Mouse (Mus musculus) intestine, embryonic 14.5 days (tissue): Measurements from ENCODE around the gene Cadm1. TPM values are rescaled to one million over a fixed set of nuclear protein-coding genes. Genes with fewer than 3 reads are reported as not detected.

Source experiments
- ATAC-seq: fragments of 200-750 bp; cut with Nextera tagmentation; replicated peaks from 2 replicates; pipeline ENCODE4 v1.8.0; 2017; ENCODE audit warnings: low read depth, moderate number of reproducible peaks, moderate TSS enrichment, moderate library complexity; ENCODE audit not compliant: low FRiP score, low TSS enrichment
- DNase-seq: peaks from one replicate; pipeline ENCODE4 v3.0.0-alpha.2; 2018; ENCODE audit warnings: low spot score
- H3K27ac ChIP-seq: fragments of 300-500 bp; sonication (generic); 2 replicates; pipeline ENCODE4 v1.5.1; 2014; ENCODE audit warnings: low read depth, mild to moderate bottlenecking, control low read depth
- H3K27me3 ChIP-seq: fragments of 300-500 bp; sonication (generic); replicated peaks from 2 replicates; pipeline ENCODE4 v1.6.1; 2014; ENCODE audit warnings: low read length, control low read depth; ENCODE audit not compliant: control insufficient read depth, insufficient read depth
- H3K36me3 ChIP-seq: fragments of 300-500 bp; sonication (generic); 2 replicates; pipeline ENCODE4 v1.6.1; 2014; ENCODE audit warnings: low read length, control low read depth; ENCODE audit not compliant: control insufficient read depth, insufficient read depth
- H3K4me1 ChIP-seq: fragments of 300-500 bp; sonication (generic); replicated peaks from 2 replicates; pipeline ENCODE4 v1.6.1; 2014; ENCODE audit warnings: low read length, control low read depth, mixed read lengths; ENCODE audit not compliant: control insufficient read depth, insufficient read depth
- H3K4me2 ChIP-seq: fragments of 300-500 bp; sonication (generic); 2 replicates; pipeline ENCODE4 v1.6.1; 2014; ENCODE audit warnings: low read length
- H3K4me3 ChIP-seq: fragments of 300-500 bp; sonication (generic); 2 replicates; pipeline ENCODE4 v1.5.1; 2014; ENCODE audit warnings: low read depth, low read length, control low read depth, mixed read lengths
- H3K9ac ChIP-seq: fragments of 300-500 bp; sonication (generic); 2 replicates; pipeline ENCODE4 v1.6.1; 2014; ENCODE audit warnings: mild to moderate bottlenecking, low read length
- H3K9me3 ChIP-seq: fragments of 300-500 bp; sonication (generic); 2 replicates; pipeline ENCODE4 v1.6.1; 2016; ENCODE audit warnings: low read length, control low read depth; ENCODE audit not compliant: control insufficient read depth
- WGBS: fragments of 180-500 bp; shearing (Covaris S2); extraction: QIAGEN DNeasy Blood & Tissue Kit; methylation state at CpG from one replicate; pipeline ENCODE4 v1.1.7; 2014; 5-methylcytosine and 5-hydroxymethylcytosine counted together
- polyA plus RNA-seq: library from polyadenylated mRNA; unstranded; fragments of >200 nt; fragmentation: Nextera tagmentation; extraction: Ambion mirVana; gene quantifications from 2 replicates; pipeline ENCODE4 v1.2.1, GENCODE M21; 2014

The Cadm1 gene
- polyA plus RNA-seq, 1 experiment from 2014 or later = 74.7 TPM

- H3K4me3 ChIP-seq = no peak overlapping the region
- H3K27me3 ChIP-seq = no peaks in the 10 kb centered on the region
- no peaks in the 10 kb centered on the region for H3K36me3 ChIP-seq
- no peak overlapping the region for H3K27ac ChIP-seq
- ATAC-seq (no peak), DNase-seq (no peak)
- WGBS = 91% methylated on average over 6 of the region's 6 CpGs
- no peaks in the 10 kb centered on the region for H3K9me3 ChIP-seq
- peaks cover 15% of the 10 kb centered on the region for H3K4me1 ChIP-seq
- H3K9ac ChIP-seq = no peak overlapping the region
- H3K4me2 ChIP-seq = no peak overlapping the region
These were observed 49.5 kb downstream of the Cadm1 start for GRCm38 (mm10) chr9:47579464-47579863.

- peaks cover 4% of the 10 kb centered on the region for H3K4me1 ChIP-seq
- H3K4me3 ChIP-seq = no peak overlapping the region
- no peak for ATAC-seq
- H3K36me3 ChIP-seq = no peaks in the 10 kb centered on the region
- no peak overlapping the region for H3K4me2 ChIP-seq
- no peak overlapping the region for H3K9ac ChIP-seq
- H3K27me3 ChIP-seq = no peaks in the 10 kb centered on the region
- no peak for DNase-seq
- no peaks in the 10 kb centered on the region for H3K9me3 ChIP-seq
- WGBS = 53% methylated on average over 6 of the region's 6 CpGs
- no peak overlapping the region for H3K27ac ChIP-seq
These were observed 51.8 kb downstream of the Cadm1 start for GRCm38 (mm10) chr9:47581576-47582365.

- H3K36me3 ChIP-seq = no peaks in the 10 kb centered on the region
These were observed 53.3 kb downstream of the Cadm1 start for GRCm38 (mm10) chr9:47583241-47583640.

GRCm38 (mm10) chr9:47586176-47586575 lies 56.2 kb downstream of the Cadm1 start:
- peaks cover 4% of the 10 kb centered on the region for H3K4me1 ChIP-seq

More at GRCm38 (mm10) chr9:47583241-47583640, 53.3 kb downstream of the Cadm1 start:
- 70% methylated on average over 4 of the region's 4 CpGs for WGBS
- Histone ChIP-seq H3K27ac (no peak overlapping the region), H3K4me2 (no peak overlapping the region), H3K4me3 (no peak overlapping the region), H3K9me3 (no peaks in the 10 kb centered on the region), H3K9ac (no peak overlapping the region), H3K27me3 (no peaks in the 10 kb centered on the region), H3K4me1 (peaks cover 4% of the 10 kb centered on the region)
- DNase-seq (no peak), ATAC-seq (no peak)

GRCm38 (mm10) chr9:47586839-47587238 lies 56.9 kb downstream of the Cadm1 start:
- DNase-seq = no peak

More at GRCm38 (mm10) chr9:47586176-47586575, 56.2 kb downstream of the Cadm1 start:
- WGBS = 92% methylated on average over 5 of the region's 5 CpGs
- Histone ChIP-seq H3K4me3 (no peak overlapping the region), H3K36me3 (no peaks in the 10 kb centered on the region), H3K9ac (no peak overlapping the region), H3K9me3 (no peaks in the 10 kb centered on the region), H3K4me2 (no peak overlapping the region), H3K27me3 (no peaks in the 10 kb centered on the region), H3K27ac (no peak overlapping the region)
- ATAC-seq (no peak), DNase-seq (no peak)

GRCm38 (mm10) chr9:47587577-47588194 lies 57.7 kb downstream of the Cadm1 start:
- ATAC-seq (no peak), DNase-seq (no peak)
- H3K4me3 ChIP-seq = no peak overlapping the region
- H3K4me1 ChIP-seq = no peaks in the 10 kb centered on the region
- no peaks in the 10 kb centered on the region for H3K36me3 ChIP-seq
- WGBS = 49% methylated on average over 7 of the region's 7 CpGs
- no peak overlapping the region for H3K27ac ChIP-seq
- no peak overlapping the region for H3K9ac ChIP-seq
- no peaks in the 10 kb centered on the region for H3K9me3 ChIP-seq
- no peaks in the 10 kb centered on the region for H3K27me3 ChIP-seq
- H3K4me2 ChIP-seq = 0 out of 2 replicates have a peak overlapping the region, but pooled peaks have one; percentile 16

More at GRCm38 (mm10) chr9:47586839-47587238, 56.9 kb downstream of the Cadm1 start:
- Histone ChIP-seq H3K4me2 (no peak overlapping the region), H3K36me3 (no peaks in the 10 kb centered on the region), H3K4me1 (no peaks in the 10 kb centered on the region; the same call in 1 of the 2 replicates), H3K9me3 (no peaks in the 10 kb centered on the region), H3K27me3 (no peaks in the 10 kb centered on the region), H3K27ac (no peak overlapping the region), H3K9ac (no peak overlapping the region), H3K4me3 (no peak overlapping the region)
- WGBS = 93% methylated on average over 8 of the region's 8 CpGs
- no peak for ATAC-seq

GRCm38 (mm10) chr9:47589832-47590231 lies 59.9 kb downstream of the Cadm1 start:
- ATAC-seq (no peak), DNase-seq (no peak)
- Histone ChIP-seq H3K9ac (no peak overlapping the region), H3K27ac (no peak overlapping the region), H3K4me2 (no peak overlapping the region), H3K36me3 (no peaks in the 10 kb centered on the region), H3K9me3 (no peaks in the 10 kb centered on the region), H3K4me3 (no peak overlapping the region), H3K27me3 (no peaks in the 10 kb centered on the region), H3K4me1 (no peaks in the 10 kb centered on the region)
- 67% methylated on average over 5 of the region's 5 CpGs for WGBS

GRCm38 (mm10) chr9:47601541-47601940 lies 71.6 kb downstream of the Cadm1 start:
- H3K9me3 ChIP-seq = no peaks in the 10 kb centered on the region
- no peaks in the 10 kb centered on the region for H3K36me3 ChIP-seq
- H3K4me1 ChIP-seq = 0 out of 2 replicates have a peak, but pooled peaks cover 4% of the 10 kb centered on the region
- H3K27me3 ChIP-seq = no peaks in the 10 kb centered on the region
- 88% methylated on average over 11 of the region's 11 CpGs for WGBS
- no peak overlapping the region for H3K9ac ChIP-seq
- H3K4me2 ChIP-seq = no peak overlapping the region
- H3K4me3 ChIP-seq = no peak overlapping the region
- no peak overlapping the region for H3K27ac ChIP-seq
- ATAC-seq = no peak
- DNase-seq = no peak
